Mouse (Mus musculus): ENCODE measurements around the gene Arglu1. TPM values are rescaled to one million over a fixed set of nuclear protein-coding genes. Genes with fewer than 3 reads are reported as not detected.

Arglu1 gene
- 100 to 1,000 TPM; 126 to 220 (median 159) TPM for polyA plus RNA-seq (2017; shearing (Covaris generic))

GRCm38 (mm10) chr8:8690146-8691092, at the start of gene Arglu1:
Arglu1 (minus strand) TSS chr8:8690521.
- peak; percentile 87 for ATAC-seq

- no peak for ATAC-seq
These were observed 47.0 kb upstream of the Arglu1 start for GRCm38 (mm10) chr8:8737271-8737670.

DNA sequence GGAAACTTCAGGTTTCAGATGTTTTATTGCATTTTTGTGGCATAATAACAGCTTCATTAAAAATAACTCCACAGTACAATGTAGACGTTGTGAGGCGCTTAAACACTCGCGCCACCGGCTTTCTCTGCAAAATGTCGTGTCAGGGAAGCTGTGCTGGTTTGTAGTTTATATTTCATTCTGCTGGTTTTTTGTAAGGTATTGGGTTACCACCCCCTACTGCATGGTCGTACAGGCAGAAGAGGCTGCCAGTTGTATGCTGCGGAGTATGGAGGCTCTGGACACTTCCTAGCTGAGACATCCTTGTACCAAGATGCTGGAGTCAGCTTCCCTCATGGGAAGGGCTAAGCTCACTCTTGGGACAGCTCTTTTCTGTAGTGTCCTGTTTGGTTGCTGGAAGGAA, 46.5 kb upstream of the Arglu1 start:
- ATAC-seq, result no peak

- no peak for ATAC-seq
These were observed 43.5 kb upstream of the Arglu1 start for GRCm38 (mm10) chr8:8733804-8734203.

- ATAC-seq, result no peak
These were observed 38.3 kb upstream of the Arglu1 start for GRCm38 (mm10) chr8:8728643-8729042.

DNA sequence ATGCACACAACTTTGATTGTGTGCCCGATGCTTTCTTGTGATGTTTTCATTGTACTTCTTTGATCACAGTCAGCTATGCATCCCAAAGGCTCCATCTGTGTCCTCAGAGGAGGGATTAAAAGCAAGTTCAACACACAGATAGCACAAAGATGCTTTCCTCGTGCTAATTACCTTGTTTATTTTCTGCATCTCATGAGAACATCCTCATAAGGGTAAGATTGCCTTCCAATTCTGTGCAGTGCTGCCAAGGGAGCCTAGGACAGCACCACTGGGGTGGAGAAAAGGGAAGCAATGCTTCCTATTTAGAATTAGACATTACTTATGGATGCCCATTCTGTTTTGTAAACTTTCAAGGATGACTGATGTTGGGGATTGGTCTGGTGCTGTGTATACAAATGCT, 36.2 kb upstream of the Arglu1 start:
- ATAC-seq, result no peak

GRCm38 (mm10) chr8:8704813-8705212, 14.5 kb upstream of the Arglu1 start:
- ATAC-seq, result no peak

DNA sequence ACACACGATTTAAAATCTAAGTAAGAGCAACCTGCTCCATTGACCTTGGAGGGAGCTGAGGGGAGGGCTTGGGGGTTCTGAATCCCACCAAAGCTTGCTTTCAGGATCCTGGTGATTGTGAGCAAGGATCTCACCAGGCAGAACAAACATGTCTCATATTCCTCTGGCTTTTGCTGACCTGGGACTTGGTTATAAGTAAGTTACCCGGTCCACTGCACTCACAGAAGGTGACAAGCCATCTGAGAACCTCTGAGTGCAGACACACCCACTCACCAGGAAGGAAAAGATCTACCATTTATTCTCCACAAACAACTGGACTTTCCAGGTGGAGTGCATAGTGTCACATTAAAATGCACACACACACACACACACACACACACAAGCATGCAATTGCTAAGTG, 13.3 kb upstream of the Arglu1 start:
- no peak for ATAC-seq

DNA sequence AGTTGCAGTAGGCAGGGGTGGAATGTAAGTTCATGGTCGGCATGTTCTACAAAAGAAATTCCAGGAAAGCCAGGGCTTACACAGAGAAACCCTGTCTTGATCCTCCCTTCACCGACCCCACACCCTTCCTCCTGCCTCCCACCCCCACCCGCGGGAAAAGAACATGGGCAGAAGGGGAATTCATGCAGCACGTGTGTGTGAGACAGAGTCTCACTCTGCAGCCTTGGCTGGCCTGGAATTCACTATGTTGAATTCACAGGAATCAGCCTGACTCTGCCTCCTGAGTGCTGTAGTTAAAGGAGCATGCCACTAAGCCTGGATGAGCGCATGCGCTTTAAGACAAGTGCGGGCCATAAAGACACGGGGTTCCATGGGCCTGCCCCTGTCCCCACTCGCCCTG, 10.5 kb upstream of the Arglu1 start:
- no peak for ATAC-seq

GRCm38 (mm10) chr8:8700229-8700628, 9.9 kb upstream of the Arglu1 start:
- ATAC-seq, result no peak

DNA sequence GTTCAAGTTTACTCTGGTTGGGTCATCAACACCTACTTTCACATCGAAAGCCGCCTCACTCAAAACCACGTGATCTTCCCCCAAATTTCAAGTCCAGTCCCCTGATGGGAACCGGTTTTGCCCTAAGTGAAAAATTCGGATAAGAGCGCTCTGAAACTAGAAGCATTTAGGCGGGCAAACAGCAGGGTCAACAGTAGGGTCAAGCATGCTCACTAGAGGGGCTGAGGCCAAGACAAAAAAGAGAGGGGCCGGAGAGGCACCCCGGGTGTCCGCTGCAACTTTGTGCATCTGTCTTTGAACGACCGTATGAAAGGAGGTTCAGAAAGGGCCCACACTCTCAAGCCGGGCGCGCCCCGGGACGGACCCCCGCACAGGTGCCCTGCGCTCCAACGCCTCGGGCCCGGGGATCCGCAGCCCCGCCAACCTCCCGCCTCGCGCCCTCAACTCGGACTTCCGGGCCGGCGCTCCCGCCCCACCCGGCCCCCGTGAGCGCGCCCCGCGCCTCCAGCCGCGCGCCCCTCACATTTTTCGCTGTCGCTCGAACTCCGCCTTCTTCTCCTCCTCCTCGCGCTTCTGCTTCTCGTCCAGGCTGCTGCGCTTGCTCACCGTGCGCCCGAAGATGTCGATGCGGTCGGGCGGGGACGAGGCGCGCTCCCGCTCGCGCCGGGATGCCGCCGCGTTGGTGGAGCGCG, 721 bp downstream of the Arglu1 start:
- ATAC-seq, result peak; percentile 35

DNA sequence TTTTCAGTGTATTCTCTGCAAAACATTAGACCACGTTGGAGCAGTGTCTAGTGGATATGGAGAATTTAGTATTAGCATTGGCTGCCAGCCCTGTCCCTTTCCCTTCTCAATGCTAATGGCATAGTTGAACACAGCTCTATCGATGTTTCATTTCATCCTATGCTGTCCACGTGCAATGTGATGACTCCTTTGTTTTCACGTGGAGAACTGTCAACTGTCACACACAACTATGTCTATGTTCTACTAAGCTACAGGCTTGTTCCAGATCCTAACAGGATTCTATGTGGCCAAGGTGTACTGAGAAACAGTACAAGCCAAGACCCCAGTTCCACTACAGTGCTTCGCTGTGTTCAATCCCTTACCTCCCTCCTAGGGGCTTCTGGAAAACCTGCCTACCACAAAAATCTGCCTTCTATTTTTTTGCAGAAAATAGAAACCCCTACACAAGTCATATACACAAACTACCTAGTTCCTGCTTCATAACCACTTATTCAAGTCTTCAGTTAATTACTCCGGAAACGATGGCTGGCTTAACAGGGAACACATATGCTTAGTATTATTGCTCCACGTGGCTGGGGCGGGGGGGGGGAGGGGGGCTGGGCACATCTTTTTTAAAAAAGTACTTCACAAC, 1.4 kb downstream of the Arglu1 start:
- peak; percentile 32 for ATAC-seq

DNA sequence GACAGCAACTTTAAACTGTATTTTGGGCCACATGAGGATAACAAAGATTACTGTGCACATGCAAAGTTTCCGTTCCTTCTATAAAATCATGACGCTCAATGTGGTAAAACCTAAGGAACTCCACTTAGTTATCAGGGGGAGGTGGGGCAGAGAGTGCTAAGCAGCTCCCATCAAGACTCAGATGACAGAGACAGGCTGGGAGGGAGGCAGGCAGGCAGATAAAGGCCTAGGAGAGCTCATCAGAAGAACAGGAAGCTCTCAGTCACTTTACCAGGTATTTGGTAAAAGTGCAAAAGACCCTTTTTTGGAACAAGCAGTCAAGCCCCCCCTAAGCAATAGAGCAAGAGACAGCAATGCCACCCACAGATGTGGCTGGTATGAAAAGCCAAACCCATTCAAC, 4.8 kb downstream of the Arglu1 start:
- ATAC-seq, result no peak

- ATAC-seq, result no peak
These were observed 7.6 kb downstream of the Arglu1 start for GRCm38 (mm10) chr8:8682697-8683096.

DNA sequence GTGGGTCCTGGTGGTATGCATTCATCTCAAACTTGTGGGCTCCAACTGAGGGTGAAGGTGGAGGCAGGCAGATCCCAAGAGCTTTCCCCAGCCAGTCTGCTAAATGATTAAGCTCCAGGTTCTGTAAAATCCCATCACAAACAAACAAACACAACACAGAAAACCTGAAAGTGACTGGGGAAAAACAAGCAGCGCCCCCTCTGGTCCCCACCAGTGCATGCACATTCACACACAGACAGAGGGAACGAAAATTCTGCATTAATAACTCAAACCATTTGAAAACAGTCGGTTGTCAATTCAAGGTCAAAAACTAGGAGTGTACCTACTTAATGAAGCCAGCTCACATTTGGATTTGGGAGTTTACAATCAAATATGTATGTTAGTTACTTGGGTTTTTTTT, 12.1 kb downstream of the Arglu1 start:
- ATAC-seq, result no peak

DNA sequence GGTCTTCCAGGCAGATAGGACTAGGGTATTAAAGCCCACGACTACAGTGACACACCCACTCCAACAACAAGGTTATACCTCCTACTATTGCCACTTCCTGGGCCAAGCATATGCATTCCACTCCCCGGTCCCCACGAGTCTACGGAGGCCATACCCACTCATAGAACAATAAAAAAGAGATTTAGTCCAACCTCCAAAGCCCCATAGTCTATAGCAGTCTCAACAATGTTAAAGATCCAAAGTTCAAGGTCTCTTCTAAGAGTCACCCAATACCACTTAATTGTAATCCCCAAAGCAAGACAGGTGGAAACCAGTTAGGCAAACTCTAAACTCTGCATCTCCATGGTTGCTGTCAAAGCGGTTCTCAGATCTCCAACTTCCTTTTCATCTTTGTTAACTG, 15.5 kb downstream of the Arglu1 start:
- no peak for ATAC-seq

- ATAC-seq, result peak; percentile 37
These were observed 28.6 kb downstream of the Arglu1 start for GRCm38 (mm10) chr8:8661759-8662138.

- ATAC-seq, result peak; percentile 88
These were observed 29.1 kb downstream of the Arglu1 start, which contains the start of gene Efnb2 for GRCm38 (mm10) chr8:8661103-8661758. Efnb2 (minus strand) TSS chr8:8661242.

DNA sequence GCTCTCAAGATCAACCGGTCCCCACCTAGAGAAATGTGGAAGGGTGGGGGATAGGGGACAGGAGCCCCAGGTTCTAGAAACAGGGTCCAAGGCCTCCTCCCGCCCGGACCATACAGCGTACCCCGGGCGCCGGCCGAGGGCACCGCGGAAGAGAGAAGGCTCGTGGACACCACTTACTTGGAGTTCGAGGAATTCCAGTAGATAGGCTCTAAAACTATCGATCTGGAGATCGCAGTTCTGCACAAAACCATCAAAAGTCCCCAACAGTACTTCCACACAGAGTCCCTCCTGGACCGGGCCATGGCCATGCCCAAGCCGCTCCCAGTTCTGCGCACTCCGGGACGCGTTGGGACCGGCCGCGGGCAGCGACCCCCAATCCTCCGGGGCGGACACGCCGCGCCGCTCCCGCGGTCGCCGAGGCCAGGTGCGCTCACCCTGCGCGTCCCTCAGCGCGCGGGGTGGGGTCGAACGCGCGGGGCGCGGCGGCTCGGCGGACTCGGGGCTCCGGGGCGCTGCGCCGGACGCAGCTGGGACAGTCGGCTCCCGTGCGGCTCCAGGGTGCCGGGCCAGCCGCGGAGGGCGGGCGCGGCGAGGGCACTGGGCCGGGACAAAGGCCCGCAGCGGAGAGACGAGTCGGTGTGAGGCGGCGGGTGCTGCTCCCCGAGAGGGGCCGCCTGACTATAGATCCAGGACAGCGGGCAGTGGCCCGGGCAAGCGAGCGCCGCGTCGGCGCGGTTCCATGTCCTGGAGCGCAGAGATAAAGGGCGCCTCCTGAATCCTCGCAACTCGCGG, 29.8 kb downstream of the Arglu1 start:
- ATAC-seq, result peak; percentile 4

- ATAC-seq, result no peak
These were observed 30.6 kb downstream of the Arglu1 start for GRCm38 (mm10) chr8:8659503-8660306.

Measured in inflammation-experienced regulatory T-cells, adult 6 months (primary cell).